Mouse (Mus musculus) heart, adult 11 months (tissue): ENCODE data around the gene Smyd5.

Experiments
- DNase-seq: peaks from one replicate; pipeline ENCODE4 v3.0.0; 2022

Smyd5 gene

DNA sequence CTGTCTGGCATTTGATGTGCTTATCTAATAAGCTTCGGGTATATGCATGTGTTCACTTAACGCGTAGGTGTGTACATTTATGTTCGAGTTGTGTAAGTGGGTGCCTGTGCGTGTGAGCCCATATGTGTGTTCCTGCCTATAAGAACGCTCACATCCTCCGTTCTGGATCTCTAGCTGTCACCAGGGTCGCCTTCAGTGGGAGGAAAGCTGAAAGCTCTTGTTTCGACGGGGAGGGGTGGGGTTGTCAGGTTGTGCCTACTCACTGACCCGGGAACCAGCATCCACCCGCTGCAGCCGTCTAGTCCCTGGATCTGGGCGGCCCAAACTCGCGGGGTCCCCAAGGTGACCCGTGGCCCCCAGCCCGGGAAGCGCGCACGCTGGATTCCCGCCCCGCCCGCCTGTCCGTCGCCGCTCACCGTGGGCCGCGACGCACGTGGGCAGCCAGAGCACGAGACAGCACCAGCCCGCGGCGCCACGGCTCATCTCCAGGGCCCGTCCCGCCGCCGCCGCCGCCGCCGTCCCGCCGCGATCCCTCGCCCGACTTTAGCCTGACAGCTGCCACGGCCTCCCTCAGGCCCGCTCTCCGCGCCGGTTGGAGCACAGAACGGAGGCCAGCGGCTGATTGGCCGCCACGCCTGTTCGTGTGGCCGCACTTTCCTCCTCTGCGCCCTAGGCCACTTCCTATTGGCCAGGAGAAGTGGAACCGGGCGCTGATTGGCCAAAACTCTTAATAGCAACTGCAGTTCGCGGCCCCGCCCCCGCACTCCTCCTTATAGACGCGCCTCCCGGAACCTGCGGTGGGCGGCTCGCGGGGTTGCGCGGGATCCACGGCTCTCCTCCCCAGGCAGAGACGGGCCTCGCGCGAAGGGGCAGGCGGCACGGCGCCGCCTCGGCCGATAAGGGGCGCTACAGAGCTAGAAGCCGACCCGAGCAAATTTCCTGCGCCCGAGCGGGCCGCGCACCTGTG, 19.2 kb downstream of the Smyd5 start, which contains the start of gene Cct7:
Gene Cct7, plus strand, starts transcription at position 818 of the 967 bp plus-strand sequence.
- peak; percentile 100 for DNase-seq

DNA sequence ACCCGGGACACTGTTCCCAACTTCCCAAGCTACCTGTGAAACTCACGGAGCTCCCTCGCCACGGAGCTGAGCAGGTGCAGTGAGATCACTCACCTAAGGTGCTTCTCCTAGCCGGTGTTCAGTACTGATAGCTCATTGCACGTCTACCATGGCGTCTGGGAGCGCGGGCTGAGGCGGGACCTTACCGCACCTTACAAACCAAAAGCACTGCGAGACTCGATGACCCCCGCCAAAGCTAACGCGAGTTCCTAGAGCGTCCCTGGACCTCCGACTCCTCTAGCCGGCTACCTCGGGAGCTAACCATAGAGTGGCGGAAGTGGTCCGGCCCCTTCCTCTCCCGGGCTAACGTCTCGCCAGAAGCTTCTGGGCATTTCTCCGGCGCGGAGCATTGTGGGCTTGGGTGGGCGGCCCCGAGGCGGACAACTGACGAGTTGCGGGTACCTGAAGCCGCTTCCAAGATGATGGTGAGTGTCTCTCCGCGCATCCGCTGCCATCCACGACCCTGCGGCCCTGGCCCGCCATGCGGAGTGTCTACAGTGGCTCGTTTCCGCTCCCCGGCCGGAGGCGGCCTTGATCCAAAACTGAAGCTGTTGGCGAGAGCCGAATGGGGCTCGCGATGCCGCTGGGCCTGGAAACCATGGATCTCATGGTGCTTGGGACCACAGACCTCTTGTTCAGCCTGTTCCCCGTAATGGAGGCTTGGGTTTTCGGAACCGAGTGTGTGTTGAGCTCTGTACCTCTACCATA, 20.0 kb downstream of the Smyd5 start, which contains the start of gene Pradc1:
Gene Pradc1, minus strand, starts transcription at position 307 of the 747 bp plus-strand sequence.
- peak; percentile 100 for DNase-seq

DNA sequence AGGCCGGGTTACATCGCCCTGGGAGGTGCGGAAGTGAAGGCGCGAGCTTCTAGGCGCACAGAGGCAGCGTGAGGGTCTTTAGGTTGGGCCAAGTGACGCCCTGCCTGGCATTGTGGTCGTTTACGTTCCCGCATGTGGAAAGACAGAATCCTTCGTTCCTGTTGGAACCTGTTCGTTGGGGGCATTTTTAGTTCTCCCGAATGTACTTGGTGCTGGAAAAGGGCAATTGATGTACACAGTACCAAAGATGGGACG, 20.5 kb downstream of the Smyd5 start:
- DNase-seq = no peak

DNA sequence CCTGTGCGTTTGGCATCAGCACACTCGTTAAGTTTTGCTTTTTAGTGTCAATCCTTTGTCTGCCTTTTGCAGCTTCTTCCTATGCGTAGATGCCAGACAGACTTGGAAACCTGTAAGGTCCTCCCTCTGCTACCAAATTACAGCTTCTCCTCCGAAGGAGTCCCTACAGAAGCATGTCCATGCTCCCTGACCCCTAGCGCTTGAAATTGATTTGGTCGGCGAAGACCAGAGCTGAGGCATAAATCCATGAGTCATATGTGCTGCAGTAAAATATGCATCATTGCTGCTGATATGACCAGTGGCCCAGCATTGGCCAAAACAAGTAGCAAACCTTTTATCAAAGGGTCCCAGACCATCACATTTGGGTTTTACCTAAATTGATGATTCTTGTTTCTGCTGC, 21.0 kb downstream of the Smyd5 start:
- DNase-seq = no peak

DNA sequence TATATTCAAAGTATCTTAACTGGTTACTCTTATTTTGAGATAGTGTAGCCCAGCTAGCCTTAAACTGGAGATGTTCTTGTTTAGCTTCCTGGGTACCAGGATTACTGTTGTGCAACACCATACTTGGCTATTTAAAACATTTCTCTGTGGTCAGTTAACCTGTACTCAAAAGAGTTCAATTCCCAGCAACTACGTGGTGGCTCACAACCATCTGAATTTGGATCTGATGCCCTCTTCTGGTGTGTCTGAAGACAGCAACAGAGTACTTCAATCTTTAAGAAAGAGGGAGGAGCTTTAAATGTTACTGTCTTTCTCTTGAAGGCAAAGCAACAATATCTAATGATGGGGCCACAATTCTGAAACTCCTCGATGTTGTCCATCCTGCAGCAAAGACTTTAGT, 27.8 kb downstream of the Smyd5 start:
- DNase-seq = no peak

DNA sequence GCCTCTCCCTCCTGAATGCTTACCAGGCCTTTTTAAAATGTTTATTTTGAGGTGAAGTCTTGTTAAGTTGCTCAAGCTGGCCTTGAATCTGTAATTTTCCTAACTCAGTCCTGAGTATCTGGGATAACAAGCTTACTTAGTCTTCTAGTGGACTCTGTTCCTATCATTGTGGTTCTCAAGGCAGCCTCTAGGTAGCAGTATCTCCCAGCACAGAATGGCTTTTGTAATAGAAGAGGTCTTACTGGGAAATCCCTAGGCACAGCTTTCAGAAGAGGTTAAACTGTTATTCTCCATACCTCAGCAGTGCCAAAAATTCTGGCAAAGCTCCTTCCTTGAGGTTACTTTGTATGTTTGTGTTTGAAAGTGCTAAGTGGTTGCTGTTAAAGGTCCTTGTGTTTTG, 33.6 kb downstream of the Smyd5 start:
- DNase-seq = no peak

DNA sequence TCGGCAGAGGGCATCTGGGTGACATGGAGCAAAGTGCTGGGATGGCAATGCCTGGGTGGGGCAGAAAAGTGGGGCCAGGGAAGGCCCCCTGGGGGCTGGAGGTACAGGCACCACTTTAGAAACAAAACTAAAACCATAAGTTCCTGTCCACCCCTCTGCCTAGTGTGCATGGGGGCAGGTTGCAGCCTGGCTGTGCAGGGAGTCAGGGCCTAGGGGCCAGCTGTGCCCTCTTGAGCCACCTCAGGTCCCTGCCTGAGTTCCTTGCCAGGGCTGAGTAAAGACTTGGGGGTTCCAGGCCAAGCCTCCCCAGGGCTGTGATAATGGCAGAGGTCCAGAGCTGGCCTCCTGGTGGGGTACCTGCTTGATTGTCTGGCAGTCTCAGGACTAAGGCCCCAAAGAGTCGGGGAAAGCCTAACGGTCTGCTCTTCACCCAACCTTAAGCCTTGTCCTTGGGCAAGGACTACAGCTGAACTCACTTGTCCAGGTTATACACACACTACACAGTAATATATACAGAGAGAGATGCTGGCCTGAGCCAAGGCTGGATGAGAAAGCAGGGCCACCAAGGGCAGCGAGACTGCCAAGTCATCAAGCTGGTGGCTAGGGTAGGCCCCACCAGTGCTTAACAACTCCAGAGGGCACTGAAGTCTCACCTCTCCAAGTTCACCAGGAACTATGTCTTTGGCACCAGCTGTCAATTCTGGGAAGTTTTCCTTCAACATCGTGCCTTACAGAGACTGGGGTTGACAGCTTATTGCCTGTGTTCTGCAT, 38.1 kb downstream of the Smyd5 start:
- no peak for DNase-seq

DNA sequence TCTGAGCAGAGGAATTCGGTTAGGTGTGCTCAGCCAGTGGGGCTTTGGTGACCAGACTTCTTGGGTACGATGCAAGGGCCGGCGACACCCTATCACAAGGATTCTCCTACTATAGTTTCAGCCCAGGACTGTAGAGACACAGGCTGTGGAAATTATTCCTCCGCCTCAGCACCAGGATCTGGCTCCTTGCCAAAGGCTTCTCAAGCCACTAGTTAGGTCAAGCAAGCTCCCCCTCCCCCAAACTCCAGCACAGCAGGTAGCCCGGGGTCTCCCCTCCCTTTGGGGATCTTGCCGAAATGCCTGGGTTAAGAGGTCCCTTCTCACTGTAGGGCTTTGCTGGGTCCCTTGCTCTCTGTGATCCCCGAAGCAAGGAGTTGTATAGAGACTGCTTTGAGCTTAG, 40.2 kb downstream of the Smyd5 start:
- no peak for DNase-seq

DNA sequence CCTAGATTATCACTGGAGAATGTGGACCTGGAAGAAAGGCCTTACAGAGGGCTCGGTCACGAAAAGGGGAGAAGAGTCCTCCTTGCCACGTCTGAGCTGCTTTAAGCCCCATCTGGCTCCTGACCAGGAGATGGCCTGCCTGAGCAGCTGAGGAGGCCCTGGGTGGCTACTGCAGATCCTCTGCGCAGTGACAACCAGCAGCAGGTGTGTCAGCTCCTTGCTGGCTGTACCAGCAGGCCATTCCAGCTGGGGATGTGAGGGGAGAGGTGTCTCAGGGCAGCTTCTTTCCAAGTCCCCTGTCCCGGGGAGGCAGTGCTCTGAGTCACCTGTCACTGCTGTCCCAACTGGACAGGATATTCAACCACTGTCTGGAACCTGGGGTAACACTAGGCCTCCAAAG, 40.8 kb downstream of the Smyd5 start:
- no peak for DNase-seq

DNA sequence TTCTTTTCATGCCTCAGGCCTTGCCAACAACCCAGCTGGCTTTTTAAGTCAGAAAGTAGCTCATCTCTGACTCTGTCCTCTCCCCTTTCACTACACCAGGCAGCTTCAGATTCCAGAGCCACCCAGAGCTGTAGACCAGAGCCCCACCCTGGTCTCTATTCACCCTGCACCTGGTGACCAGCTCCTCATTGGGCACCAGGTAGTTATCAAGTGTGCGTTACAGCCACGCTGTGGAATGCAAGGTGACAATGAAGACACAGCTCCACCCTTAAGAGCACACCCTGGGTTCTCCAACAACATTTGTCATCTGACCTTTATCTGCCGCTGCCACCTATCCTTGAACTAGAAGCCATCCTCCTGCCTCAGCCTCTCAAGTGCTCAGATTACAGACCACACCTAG, 43.8 kb downstream of the Smyd5 start:
- peak; percentile 60 for DNase-seq

DNA sequence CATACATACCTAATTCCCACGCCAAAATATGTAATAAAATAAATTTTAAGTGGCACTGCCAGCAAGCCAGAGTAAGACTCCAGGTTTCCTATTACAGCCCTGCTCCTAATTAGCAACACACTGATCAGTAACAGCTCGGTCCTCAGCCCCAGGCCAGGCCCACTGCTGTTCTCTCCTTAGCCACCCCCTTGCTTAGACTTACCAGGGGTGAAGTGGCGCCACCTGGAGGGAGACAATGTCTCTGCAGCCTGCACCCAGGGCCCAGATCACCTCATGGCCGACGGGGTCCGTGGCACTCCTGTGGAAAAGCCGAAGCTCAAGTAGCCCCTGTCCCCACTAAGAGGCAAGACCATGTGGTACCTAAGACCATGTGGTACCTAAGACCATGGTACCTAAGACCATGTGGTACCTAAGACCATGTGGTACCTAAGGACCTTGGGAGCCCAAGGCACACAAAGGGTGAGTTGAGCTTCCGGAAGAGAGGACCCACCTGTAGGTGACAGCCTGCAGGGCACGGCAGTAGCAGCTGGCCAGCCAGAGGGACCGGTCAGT, 45.7 kb downstream of the Smyd5 start:
- DNase-seq = peak; percentile 86

DNA sequence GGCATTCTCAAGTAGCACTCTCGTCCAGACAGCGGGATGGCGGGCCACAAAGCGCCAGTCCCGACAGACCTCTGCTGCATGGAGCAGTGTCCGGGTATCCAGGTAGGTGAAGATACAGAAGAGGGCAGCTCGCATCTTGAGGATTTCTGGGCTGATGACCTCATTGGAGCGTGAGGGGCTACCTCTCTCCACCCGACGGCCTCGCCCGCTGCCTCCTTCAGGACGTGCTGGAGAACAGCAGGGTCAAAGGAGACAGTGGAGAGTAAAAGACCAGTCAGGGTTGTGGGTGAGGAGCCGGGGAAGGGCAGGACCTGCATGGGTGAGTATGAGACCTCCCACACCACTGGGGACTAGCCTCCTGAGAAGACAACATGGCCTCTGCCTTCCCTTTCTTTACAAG, 46.6 kb downstream of the Smyd5 start:
- peak; percentile 80 for DNase-seq

DNA sequence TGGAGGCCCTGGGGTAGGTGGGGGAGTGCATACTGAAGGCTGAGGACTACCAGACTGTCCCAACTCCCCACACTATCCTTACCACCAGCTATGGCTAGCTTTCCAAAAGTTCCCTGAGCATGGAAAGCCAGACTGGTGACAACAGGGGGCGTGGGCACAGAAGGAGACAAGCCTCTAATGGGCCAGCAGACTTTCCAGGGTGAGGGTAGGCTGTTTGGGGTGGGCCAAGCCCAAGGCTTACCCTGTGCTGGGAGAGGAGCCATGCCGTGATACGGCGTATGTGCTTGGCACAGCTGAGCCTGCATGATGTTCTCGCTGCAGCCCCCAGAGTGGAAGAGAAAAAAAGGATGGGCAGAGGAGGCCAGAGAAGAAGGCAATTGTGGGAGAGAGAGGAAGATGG, 48.2 kb downstream of the Smyd5 start:
- peak; percentile 66 for DNase-seq

DNA sequence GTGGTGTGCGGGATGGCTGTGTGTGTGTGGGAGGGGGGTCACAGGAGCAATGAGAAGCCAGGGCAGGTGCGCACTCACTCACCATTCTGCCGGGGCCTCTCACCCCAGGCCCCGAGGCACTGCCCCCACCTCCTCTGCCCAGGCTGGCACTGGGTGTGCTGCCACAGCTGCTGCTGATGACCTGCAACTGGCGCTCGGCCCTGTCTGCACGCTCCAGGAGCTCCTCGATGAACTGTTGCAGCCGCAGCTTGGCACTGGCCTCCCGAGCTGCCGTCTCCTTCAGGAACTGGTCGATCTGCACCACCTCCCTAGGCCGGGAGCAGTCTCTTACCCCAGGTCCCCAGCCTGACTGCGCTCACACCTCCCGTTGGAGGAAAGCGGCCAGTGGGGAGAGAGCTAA, 48.9 kb downstream of the Smyd5 start:
- DNase-seq = no peak

DNA sequence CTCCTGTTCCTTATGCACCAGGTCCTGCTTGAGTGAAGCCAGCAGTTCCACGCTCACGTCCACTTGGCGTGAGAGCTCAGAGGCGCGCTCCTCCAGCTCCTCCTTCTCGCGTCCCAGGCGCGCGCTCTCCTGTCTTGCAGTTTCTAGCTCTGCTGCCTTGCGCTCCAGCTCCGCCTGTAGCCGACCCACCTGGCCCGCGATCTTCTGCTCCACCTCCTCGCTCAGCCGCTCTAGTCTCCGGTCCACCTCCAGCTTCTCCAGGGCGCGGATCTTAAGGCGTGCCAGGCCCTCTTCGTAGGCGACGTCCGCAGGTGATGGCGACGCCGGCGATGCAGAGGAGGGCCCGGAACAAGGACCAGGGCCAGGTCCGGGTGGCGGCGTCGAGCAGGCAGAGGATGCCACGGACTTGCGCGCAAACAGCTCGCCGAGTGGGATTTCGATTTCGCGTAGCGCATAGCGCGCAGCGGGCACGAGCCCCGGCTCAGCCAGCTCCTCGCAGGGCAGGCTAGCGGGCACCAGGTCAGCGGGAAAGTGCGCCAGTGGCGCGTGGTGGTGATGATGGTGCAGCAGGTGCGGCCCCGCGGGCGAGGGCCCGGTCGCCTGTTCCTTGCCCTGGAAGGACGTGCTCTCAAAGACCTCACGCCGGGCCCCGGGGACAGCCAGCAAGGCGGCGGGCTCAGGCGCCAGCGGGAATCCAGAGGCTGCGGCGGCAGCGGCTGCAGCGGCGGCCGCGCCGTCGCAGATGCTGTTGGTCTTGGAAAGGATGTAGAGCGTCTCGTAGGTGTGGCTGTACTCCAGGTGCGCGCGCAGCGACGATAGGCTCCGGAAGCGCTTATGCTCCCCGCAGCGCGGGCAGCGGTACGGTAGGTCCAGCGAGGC, 52.3 kb downstream of the Smyd5 start:
- DNase-seq = no peak

DNA sequence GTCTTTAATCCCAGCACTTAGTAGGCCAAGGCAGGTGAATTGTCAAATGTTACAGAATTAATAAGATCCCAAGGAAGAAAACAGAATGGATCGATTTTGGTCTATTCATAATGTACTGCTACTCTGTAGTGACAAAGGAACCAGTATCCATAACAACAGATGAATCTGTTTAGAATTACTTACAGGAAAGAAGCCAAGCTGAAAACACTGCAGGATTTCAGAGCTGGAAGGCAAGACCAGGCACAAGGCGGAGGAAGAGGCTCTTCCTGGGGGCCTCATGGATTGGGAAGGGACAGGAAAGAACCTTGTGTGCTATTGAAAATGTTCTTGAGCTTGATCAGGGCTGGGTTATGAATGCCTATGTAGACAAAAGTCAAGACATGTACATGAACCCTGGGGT, 53.9 kb downstream of the Smyd5 start:
- no peak for DNase-seq

DNA sequence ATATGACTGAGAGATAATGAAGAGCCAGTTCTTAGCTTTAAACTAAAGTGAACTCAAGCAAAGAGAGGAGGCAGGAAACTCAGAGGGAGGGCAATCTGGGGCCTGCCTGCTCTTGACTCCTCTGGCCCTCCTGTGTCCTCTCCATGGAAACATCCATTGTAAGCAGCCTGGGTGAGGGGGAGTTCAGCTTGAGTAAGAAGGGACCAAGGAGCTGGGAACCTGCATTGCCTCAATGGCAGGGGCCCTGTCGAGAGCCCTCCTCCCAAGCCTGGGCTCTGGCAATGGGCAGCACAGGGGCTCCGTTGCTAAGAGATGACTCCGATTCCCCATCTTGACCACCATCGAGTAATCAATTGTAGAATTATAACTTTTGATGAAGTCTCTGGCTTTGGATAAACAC, 56.7 kb downstream of the Smyd5 start:
- no peak for DNase-seq

DNA sequence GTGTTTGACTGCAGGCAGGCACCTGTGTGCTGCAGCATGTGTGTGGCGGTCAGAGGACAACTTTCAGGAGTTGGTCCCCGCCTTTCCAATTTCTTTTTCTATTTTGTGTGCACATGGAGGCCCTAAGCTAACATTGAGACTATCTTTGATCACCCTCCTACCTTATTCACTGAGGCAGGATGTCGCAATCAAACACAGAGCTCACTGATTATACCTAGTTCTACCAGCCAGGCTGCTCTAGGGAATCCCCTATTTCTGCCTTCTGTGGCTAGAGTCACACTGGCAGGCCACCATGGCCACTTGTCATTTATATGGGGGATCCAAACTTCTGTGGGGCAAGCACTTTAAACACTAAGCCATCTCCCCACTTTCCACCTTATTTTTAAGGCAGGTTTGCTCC, 57.9 kb downstream of the Smyd5 start:
- DNase-seq = no peak

DNA sequence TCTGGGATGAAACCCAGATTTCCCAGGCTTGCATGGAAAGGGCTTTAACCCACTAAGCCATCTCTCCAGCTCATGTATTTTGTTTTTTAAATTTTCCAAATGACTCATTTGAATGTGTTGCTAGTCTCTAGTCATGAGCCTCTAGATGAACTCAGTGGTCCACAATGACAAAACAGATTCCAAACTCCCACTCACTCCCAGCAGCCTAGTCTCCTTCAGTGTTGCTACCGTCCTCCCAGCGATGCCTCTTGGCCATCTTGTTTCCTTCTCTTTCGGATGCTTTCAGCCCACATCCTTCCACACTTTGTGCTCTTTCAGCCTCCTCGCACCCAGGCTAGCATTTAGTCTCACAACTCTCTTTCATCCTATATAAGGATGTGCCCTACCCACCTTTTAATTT, 58.5 kb downstream of the Smyd5 start:
- no peak for DNase-seq

DNA sequence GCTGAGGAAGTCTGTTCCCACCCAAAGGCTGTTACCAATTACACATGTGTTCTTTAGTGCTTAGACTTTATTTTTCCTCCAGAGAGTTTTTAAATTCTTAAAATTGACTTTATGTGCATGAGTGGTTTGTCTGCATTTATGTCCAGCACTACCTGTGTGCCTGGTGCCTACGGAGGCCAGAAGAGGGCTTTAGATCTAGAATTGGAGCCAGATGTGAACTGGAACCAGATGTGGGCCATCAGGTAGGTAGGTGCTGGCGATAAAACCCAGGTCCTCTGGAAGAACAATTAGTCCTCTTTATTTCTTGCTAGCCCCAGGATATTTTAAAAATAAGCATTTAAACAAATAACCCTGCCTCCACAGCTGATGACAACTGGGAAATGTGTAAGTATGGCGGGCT, 59.8 kb downstream of the Smyd5 start:
- no peak for DNase-seq
